Mouse (Mus musculus): ENCODE measurements around the gene Cacna2d2.

Gene Cacna2d2

DNA sequence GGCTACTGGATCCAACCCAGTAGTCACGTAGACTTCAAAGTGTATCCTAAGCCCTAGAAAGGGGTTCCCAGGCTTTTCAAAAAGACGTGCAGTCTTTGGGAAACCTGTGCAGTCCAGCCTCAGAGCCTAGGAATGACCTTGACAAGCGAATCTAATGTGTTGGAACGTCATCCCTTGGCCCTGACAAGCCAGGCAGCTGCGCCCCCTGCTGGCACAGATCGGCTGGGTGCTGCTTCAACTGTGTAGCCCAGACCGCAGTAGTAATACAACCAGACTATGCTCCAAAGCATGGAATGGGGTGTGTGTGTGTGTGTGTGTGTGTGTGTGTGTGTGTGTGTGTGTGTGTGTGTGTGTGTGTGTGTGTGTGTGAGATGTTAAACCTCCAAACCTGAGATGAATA, 64.1 kb downstream of the Cacna2d2 start:
- peak; percentile 81 to 90 for DNase-seq

DNA sequence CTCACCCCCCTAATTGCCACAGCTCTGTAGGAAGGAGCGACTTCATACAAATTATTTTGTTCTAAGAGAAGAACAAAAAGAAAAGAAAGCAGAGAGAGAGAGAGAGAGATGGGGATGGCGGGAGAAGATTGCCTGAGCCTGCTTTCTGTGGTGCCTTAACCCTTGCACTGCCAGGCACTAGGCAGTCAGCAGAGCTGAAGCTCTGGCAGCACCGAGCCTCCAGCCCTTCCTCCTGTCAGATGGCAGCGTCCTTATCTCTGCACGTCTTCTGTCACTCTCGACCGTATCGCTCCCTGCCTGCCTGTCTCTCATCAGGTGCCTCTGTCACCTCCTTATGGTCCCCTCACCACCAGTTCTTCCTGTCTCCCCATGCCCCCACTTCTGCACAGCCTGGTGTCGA, 64.7 kb downstream of the Cacna2d2 start:
- DNase-seq, result no peak

DNA sequence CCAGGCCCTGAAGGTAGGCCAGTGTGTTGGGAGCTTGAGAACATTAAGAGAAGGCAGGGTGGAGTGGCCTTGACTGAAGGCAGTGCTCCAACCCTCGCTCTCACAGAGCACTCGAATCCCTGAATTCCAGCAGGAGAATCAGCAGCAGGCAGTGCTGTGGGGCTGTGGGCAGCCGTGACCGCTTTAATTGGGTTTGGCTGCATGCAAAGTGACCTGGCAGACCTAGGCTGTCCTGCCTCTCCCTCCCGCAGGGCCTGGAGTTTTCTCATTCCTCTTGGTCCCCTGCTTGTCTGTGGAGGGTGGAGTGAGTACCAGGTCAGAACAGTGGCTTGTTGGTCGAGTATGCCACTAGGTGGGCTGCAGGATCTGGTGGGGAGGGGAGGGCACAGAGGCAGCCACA, 66.2 kb downstream of the Cacna2d2 start:
- DNase-seq, result no peak

DNA sequence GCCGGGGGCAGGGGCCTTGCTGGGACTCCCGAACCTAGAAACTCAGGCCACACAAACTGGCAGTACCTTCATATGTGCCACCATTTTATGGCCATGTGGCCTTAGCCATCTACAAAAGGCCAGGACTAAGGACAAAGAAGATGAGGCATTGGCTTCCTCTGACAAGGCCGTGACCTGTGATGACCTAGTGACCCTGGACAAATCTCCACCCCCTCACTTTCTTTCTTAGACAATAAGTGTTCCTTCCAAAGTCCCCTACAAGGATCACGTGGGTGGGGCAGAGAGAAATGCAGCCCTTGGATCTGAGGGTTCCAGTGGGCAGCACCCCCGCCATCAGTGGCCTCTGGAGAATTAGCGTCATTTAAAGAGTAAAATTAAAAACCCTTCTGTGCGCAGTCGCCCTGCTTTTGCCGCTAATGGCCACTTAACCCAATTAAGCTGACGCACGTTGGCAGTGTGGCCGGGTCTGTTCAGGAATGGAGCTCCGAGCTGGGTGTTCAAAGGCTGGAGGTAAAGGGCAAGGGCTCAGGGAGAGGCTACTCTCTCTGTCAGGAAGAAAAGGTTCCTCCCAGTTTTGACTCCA, 69.9 kb downstream of the Cacna2d2 start:
- DNase-seq, result no peak

DNA sequence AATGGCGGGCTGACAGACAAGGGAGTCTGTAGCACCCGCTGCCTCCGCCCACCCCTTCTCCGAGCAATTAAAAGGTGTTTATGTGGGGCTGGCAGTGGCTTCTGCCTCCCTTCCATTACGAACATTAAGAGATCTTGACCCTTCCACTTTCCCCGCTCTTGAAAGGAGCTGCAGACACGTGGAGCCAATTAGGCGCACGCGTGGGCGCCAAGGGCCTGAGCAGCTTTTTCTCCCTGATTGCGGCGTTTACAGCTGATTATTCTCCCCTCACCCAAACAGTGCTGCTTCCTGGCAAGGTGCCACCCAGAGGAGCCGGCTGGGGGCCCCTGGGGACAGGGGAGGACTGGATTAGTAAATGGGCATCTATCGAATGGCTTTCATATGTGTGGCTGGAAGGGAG, 71.0 kb downstream of the Cacna2d2 start:
- DNase-seq, result no peak

DNA sequence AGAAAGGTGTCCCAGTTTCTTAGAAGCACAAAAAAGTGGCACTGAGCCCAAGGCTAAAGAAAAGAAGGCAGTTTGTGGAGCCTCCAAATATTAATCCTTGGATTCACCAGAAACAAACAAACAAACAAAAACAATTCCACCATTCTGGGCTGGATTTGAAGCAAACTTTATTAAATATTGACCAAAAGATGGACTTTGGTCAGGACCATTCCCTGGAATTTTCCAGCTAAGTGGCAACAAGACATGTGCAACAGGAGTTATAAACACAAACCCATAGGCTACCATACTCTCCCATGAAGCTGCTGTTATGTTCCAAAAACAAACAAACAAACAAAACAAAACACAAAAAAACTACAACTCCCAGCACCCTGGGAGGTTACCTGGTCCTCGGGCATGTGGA, 74.6 kb downstream of the Cacna2d2 start:
- no peak for DNase-seq

DNA sequence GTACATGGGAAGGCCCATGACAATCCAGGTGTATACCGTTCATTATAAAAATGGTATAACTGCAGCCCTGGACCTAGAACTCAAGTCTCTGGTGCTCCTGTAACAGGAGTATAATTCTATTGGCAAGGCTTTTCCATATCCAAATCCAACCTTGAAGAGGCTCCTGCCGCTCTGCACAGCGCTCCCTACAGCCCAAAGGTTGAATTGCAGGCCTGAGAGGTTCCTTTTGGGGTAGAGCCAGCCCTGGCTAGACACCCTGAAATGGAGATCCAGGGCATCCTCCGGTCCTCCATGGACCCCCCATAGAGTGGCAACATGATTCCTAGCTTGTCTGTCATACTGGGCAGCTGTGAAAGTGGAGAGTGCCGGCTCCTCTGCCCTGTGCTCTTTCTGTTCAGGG, 79.6 kb downstream of the Cacna2d2 start:
- no peak for DNase-seq

DNA sequence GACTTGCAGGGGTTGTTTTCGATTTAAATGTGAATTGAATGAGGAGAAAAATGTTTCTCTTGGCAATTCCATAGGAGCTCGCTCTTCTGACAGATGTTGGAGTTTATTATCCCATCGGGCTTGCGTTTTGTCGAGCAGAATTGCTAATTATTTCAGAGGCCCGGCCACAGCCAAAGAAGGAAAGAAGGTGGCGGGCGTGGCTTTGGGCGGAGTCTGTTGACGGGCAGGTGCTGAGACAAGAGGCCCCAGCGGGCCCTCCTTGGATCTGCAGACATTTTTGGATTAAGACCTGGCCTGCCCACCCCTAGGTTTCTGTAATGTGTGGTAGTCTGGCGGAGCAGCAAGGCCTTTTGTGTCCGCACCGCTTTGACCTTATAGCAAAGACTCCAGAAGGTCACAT, 80.2 kb downstream of the Cacna2d2 start:
- DNase-seq, result no peak

DNA sequence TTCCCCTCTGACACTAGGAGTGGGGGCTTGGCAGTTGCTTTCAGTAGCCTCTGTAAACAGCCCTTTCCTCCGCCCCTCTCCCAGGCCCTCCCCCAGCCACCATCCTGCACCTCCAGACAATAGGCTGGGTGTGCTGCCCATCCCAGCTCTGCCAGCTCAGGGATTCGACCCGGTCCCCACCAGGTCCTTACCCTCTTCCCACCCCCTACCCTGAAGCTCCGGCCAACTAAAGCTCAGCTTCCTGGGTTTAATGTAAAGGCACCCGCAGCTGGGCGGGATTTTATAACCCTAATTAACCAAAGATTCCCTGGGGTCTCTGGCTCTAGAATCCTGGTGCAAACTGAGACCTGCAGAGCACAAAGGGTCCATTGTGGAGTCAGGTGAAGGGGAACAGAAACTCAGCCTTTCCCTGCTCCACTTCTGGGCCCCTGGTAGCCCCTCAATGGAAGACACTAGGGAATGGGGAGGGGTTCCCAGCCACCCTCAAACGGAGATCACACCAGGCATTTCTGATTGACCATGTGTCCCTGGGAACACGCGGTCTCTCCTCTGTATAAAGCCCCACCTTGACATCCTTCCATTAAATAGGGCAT, 81.2 kb downstream of the Cacna2d2 start:
- no peak for DNase-seq

DNA sequence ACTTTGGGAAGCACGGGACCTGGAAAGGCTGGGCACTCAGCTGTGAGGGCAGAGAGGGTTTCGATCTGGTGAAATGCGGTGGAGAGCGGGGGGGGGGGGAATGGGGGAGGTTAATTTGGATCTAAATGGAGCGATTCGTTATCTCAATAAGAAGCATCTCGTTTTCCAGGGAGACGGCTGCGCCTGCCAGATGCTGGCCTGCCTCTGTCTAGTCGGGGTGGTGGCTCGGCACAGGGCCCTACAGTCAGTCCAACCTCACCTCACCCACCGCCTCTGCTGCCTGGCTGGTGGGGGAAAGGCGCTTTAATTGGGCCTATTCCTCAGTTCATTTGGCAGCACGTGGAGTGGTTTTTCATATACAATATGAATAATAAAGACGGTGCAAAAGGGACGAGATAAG, 81.9 kb downstream of the Cacna2d2 start:
- no peak for DNase-seq

DNA sequence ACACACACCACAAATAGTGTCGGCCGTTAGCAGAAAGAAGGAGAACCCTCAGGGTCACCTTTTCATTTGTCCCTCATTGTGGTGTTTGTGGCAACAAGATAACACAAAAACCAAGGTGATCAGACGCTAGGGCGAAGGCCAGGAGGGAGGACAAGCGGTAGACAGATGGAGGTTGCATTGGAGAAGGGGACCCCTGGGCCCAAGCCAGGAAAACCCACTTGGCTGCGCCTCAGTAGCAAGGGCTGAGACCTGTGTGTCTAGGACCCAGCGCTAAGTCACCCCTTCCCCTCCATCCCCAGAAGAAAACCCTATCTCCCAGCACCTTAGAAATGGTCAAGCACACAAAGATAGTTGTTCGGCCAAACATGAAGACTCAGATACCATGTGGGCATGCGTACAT, 82.6 kb downstream of the Cacna2d2 start:
- DNase-seq, result no peak

DNA sequence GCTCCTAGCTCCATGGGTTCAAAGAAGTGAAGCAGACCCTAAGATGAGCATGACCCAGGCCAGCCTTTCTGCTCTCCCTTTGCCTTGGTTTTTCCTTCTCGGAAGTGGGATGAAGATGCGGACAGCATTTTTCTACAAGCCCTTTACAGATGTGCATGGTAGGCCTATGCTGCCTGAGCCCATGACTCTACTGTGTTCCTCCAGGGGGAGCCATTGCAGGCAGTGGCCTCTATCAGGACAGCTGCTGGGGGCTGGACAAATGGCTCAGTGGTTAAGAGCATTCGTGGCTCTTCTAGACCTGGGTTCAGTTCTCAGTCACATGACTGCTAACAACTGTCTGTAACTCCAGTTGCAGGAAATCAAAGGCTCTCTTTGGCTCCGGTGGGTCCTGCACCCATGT, 83.4 kb downstream of the Cacna2d2 start:
- no peak for DNase-seq

DNA sequence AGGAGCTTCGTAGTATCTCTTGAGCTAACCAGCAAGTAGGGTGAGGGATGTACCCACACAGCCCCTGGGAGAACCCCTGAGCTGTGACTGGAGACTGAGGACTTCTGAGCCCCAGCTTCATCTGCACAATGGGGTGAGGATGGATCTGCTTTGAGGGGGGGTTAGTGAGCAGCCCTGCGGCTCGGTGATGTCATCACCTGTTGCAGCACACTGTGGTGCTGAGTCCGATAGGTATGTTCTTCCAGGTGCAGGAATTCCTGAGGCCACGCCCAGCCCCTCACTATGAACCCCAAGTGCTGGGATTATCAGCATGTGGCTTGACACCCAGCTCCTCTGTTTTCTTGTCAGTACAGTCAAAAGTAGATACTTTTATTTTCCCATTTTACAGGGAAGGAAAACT, 84.3 kb downstream of the Cacna2d2 start:
- no peak for DNase-seq

DNA sequence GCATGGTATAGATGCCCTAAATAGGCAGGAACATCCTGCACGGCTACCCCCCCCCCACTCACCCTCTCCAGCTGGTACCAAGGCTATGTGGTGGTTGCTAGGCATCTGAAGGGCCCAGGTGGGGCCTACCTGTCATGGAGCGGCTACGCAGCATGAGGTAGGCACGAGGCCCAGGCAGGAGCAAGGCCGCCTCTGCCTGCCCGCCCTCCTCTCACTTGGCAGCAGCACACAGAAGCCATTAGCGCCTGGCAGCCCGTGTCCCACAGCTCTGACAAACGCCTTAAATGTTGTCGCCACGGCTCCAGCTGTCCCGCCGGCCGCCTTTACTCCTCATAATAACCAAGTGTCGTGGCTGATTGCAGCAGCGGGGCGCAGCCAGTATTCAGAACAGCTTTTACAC, 84.9 kb downstream of the Cacna2d2 start:
- DNase-seq, result no peak

DNA sequence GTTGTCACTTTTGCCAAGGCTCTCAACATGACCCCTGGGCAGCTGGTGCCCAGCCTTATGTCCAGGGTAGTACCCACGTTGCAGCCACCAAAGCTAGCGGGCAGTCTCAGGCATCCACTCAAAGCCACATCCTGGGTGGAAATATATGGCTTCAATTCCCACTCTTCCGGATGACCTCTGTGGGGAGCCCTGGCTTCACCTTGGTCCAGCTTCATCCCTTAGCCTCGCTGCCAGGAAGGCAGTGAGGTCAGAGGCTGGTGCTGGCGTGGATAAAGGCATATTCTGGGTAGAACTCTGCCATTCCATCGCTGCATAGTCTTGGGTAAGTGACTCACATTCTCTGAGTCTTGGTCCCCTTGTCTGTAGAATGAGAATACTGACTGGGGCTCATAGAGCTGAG, 85.4 kb downstream of the Cacna2d2 start:
- no peak for DNase-seq

DNA sequence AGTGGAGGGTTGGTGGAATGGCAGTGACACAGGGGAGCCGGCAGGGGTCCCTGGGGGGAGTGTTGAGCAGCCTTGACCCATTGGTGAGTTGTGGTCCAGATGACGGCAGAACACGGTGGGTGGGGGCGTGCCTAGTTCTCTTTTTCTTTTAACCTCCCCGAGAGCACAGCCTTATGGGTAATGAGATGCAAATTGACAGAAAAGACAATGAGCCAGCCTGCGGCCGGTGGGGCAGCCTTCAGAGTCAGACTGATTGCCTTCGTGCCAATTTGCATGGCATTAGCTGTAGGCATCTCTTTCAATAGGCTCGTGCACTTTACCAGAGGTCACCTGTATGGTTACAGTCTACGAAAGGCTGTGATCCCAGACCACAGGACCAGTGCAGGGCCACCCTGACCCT, 86.7 kb downstream of the Cacna2d2 start:
- no peak for DNase-seq

DNA sequence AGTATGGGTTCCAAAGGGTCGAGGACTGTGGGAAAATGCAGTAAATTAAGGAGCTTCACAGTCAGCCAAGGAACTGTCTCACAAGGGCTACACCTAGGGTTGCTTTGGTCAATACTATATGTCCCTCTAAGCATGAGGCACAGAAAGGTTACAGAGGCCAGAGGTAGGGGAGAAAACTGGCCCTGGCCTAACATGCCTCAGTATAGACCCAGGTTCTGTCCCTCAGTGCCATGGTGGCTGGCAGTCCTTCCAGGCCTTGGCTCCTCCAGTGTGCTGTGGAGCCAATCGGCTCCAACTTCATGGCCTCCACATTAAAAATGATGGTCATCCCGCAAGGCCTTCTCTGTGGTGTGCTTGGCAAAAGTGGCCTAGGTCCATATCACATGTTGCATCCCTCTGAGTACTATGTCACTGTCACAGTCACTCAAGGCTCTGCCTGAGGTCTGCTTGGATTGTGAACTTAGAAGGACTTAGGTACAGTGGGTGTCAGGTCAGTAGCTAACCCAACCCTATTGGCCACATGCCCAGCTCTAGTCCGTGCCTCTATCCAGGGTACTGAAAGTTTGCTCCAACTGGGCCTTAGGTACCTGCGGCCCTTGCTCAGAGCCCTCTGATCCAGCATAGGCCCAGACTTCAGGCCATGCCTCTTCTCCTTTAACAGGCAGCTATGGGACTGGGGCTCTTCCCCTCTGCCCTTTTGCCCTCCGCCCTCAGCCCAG, 87.3 kb downstream of the Cacna2d2 start:
- peak; percentile 75 to 78 for DNase-seq

DNA sequence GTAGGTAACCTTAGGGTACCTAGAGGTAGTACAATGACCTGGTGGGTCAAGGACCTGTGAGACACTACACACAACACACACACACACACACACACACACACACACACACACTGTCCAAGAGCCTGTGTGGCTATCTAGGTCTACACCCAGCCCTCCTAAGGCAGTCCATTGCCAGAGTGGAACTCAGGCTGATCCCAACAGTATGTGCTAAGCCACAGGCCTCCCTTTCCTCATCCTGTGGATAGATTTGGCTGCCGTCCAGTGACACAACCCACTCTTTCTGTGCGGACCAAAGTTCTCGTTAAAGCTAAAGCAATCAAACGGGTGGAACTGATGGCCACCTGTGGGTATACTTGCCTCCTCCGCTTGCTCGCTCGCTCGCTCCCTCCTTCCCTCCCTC, 90.7 kb downstream of the Cacna2d2 start:
- DNase-seq, result no peak

DNA sequence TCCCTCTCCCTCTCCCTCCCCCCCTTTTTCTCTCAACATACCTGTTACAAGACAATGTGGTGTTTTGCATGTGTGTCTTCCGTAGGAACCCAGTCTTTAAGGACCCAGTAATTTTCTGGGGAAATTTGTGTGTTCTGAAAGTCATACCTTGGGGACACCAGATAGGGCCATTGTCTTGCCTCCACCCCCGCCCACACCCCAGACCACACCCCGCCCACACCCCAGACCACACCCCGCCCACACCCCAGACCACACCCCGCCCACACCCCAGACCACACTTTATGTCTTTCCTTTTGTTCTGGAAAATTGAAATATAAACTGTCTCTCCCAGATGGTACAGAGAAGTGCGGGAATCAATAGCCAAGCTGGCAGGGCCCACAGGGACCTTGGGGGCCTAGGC, 91.2 kb downstream of the Cacna2d2 start:
- no peak for DNase-seq

DNA sequence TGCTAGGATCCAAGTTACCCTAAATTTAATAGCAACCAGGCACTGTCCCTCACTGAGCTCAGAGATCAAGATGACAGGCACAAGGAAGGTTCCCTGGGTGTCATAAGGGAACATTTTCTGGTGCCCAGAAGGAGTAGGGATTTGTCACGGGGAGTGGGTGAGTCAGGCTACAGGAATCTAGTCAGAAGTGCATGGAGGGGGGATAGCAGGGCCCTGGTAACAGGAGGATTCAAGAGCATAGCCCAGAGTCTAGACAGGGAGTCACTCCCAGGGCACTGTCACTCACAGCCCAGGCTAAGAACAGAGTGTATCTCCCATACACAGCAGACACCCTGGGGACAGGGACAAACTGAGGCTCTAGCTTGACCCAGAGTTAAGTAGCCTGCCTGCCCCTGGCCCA, 94.1 kb downstream of the Cacna2d2 start:
- no peak for DNase-seq

DNA sequence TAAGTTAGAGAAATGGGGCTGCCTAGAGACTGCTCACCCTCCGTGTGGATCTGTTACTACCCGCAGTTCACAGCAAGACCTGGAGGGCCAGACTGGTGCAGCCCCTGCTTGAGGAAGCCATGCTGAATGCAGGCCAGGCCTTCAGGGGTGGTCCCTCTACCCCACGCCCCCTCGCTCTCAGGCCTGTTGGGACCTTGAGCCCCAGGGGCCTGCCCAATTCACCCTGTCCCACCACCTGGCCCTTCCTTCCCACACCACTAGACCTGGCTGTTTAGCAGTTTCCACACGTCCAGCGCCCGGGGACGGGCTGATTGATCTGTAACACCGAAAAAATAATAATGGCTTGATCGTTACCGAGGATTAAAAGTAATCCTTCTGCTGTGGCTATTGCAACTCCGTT, 94.8 kb downstream of the Cacna2d2 start:
- DNase-seq, result no peak

DNA sequence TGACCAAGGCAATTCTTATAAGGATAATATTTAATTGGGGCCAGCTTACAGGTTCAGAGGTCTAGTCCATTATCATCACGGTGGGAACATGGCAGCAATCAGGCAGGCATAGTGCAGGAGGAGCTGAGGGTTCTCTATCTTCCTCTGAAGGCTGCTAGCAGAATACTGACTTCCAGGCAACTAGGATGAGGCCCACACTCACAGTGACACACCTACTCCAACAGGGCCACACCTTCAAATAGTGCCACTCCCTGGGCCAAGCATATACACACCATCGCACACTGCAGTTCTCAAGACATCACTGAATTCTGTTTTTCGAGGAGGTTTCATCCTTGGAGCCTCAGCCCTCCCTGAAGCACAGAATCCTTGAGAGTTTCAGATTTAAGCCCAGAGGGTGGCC, 96.9 kb downstream of the Cacna2d2 start:
- DNase-seq, result no peak

DNA sequence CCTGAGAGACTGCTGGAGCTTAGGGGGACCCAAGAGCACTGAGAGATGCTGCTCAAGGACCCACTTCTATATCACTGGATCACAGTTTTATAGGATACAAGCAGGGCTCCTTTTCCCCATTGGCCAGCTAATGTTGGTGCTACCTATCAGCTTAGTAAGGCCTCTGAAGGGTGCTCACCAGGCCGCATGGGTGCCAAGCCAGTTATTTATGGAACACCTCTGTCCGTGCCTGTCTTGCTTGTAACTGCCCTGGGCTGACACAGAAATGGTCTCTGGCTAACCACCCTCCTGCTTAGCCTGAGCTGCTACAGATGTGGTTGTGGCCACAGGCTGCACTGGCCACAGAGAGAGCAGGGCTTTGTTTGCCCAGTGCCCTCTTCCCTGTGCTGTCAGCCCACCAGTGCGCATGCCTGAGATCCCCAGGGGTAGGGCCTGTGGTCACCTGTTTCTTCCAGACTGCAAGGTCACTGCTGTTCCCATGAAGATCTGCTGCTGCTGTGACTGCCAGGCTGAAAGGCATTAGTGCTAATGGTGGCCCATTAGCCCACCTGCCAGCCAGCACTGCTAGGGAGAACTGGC, 101.4 kb downstream of the Cacna2d2 start:
- no peak for DNase-seq

DNA sequence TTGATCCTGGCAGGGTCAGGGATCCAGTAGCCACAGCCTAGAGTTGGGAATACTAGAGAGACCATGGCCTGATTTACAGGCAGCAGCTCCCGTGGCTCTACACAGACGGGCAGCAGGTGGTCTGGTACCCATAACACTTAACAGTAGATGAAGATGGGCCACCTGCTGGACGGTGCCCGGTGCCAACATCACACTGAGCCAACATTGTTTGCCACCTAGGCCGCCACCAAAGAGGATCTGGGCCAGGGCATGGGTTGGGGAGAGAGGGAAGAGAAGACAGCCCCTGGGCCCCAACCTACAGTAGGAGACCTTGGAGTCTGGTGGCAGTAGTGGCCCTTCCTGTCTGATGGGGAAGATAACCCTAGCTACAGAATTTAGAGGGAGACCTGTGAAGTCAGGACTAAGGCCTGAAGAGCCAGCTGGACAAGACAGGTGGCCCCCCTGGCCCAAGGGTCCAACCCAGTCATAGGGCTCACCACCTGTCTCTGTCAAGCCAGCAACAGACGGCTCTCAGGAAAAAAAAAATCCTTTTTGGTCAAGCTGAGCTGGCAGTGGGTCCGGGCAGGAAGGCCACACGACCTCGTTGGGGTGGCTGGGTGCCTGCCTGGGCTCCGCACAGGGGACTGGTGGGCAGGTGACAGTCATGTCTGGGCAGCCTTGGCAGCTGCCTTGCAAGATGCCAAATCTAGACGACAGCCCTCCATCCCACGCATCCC, 102.9 kb downstream of the Cacna2d2 start:
- DNase-seq, result no peak

Measured in kidney, postnatal 25 days (tissue).